Mouse (Mus musculus) 3T3-L1 (cell line): ENCODE measurements around the gene Rrp1.
"Not testable (repeated sequence)": the region's sequence is repeated elsewhere in the genome, so short reads cannot be mapped to it uniquely, and the experiment has no call there.

ENCODE experiments used
- DNase-seq: peaks from one replicate; pipeline ENCODE4 v3.0.0-alpha.2; 2015; ENCODE audit warnings: low read depth, low spot score

The Rrp1 gene

GRCm38 (mm10) chr10:78383567-78383966 lies 29.3 kb downstream of the Rrp1 start:
- DNase-seq, result no peak

- peak; percentile 22 for DNase-seq
Measured at GRCm38 (mm10) chr10:78378516-78378915, 34.3 kb downstream of the Rrp1 start.

GRCm38 (mm10) chr10:78372681-78373668 lies 39.9 kb downstream of the Rrp1 start:
- no peak for DNase-seq

GRCm38 (mm10) chr10:78371746-78372145 lies 41.1 kb downstream of the Rrp1 start:
- DNase-seq, result no peak

GRCm38 (mm10) chr10:78367586-78367985 lies 45.3 kb downstream of the Rrp1 start:
- no peak for DNase-seq

- no peak for DNase-seq
Measured at GRCm38 (mm10) chr10:78366851-78367312, 46.0 kb downstream of the Rrp1 start.

- DNase-seq, result peak; percentile 63
Measured at GRCm38 (mm10) chr10:78366195-78366834, 46.5 kb downstream of the Rrp1 start.

- no peak for DNase-seq
Measured at GRCm38 (mm10) chr10:78365555-78365954, 47.3 kb downstream of the Rrp1 start.

- DNase-seq, result no peak
Measured at GRCm38 (mm10) chr10:78364106-78364505, 48.7 kb downstream of the Rrp1 start.

GRCm38 (mm10) chr10:78363366-78363765 lies 49.5 kb downstream of the Rrp1 start:
- no peak for DNase-seq

- peak; percentile 7 for DNase-seq
Measured at GRCm38 (mm10) chr10:78361951-78362350, 50.9 kb downstream of the Rrp1 start.

- peak; percentile 93 for DNase-seq
Measured at GRCm38 (mm10) chr10:78360290-78360711, 52.5 kb downstream of the Rrp1 start.

- not testable (repeated sequence) for DNase-seq
Measured at GRCm38 (mm10) chr10:78358999-78359398, 53.8 kb downstream of the Rrp1 start.

- DNase-seq, result no peak
Measured at GRCm38 (mm10) chr10:78358266-78358665, 54.6 kb downstream of the Rrp1 start.

GRCm38 (mm10) chr10:78357742-78358141 lies 55.1 kb downstream of the Rrp1 start:
- DNase-seq, result no peak

- peak; percentile 46 for DNase-seq
Measured at GRCm38 (mm10) chr10:78355931-78356593, 56.8 kb downstream of the Rrp1 start.

GRCm38 (mm10) chr10:78353196-78353595 lies 59.6 kb downstream of the Rrp1 start:
- no peak for DNase-seq

GRCm38 (mm10) chr10:78352666-78353030 lies 60.2 kb downstream of the Rrp1 start:
- DNase-seq, result no peak

- peak; percentile 42 for DNase-seq
Measured at GRCm38 (mm10) chr10:78351887-78352665, 60.8 kb downstream of the Rrp1 start, which contains the start of gene Agpat3. Gene Agpat3 (minus strand): TSS chr10:78352489.

GRCm38 (mm10) chr10:78351564-78351886 lies 61.3 kb downstream of the Rrp1 start:
- peak; percentile 20 for DNase-seq
